Mouse (Mus musculus) forebrain, embryonic 11.5 days (tissue): ENCODE measurements around the gene Tanc2. TPM values are rescaled to one million over a fixed set of nuclear protein-coding genes. Genes with fewer than 3 reads are reported as not detected.

Experiments used
- ATAC-seq: fragments of 200-750 bp; cut with Nextera tagmentation; replicated peaks from 2 replicates; pipeline ENCODE4 v1.8.0; 2017; ENCODE audit warnings: moderate TSS enrichment; ENCODE audit not compliant: low FRiP score
- DNase-seq: peaks from one replicate; pipeline ENCODE4 v3.0.0-alpha.2; 2017; ENCODE audit warnings: low spot score
- H3K27ac ChIP-seq: fragments of 300-500 bp; sonication (generic); 2 replicates; pipeline ENCODE4 v1.5.1; 2014; ENCODE audit warnings: low read depth, low read length
- H3K27me3 ChIP-seq: fragments of 300-500 bp; sonication (generic); 2 replicates; pipeline ENCODE4 v1.6.1; 2014; ENCODE audit warnings: mild to moderate bottlenecking, low read length, mixed read lengths; ENCODE audit not compliant: control insufficient read depth, insufficient read depth
- H3K36me3 ChIP-seq: fragments of 300-500 bp; sonication (generic); 2 replicates; pipeline ENCODE4 v1.6.1; 2014; ENCODE audit warnings: mild to moderate bottlenecking, low read length, moderate library complexity, mixed read lengths; ENCODE audit not compliant: control insufficient read depth, insufficient read depth
- H3K4me1 ChIP-seq: fragments of 300-500 bp; sonication (generic); replicated peaks from 2 replicates; pipeline ENCODE4 v1.6.1; 2014; ENCODE audit warnings: low read length, mixed read lengths; ENCODE audit not compliant: control insufficient read depth, insufficient read depth
- H3K4me2 ChIP-seq: fragments of 300-500 bp; sonication (generic); 2 replicates; pipeline ENCODE4 v1.6.1; 2014; ENCODE audit warnings: low read depth, mild to moderate bottlenecking, low read length, moderate library complexity, mixed read lengths; ENCODE audit not compliant: severe bottlenecking
- H3K4me3 ChIP-seq: fragments of 300-500 bp; sonication (generic); 2 replicates; pipeline ENCODE4 v1.5.1; 2014; ENCODE audit warnings: low read depth, low read length
- H3K9ac ChIP-seq: fragments of 300-500 bp; sonication (generic); 2 replicates; pipeline ENCODE4 v1.6.1; 2014; ENCODE audit warnings: low read length
- H3K9me3 ChIP-seq: fragments of 300-500 bp; sonication (generic); 2 replicates; pipeline ENCODE4 v1.6.1; 2016; ENCODE audit warnings: low read length, mixed read lengths; ENCODE audit not compliant: control insufficient read depth
- WGBS: fragments of 180-500 bp; shearing (Covaris S2); extraction: QIAGEN DNeasy Blood & Tissue Kit; methylation state at CpG from one replicate; pipeline ENCODE4 v1.1.7; 2014; 5-methylcytosine and 5-hydroxymethylcytosine counted together
- polyA plus RNA-seq: library from polyadenylated mRNA; unstranded; fragments of >200 nt; fragmentation: Nextera tagmentation; extraction: Ambion mirVana; gene quantifications from 2 replicates; pipeline ENCODE4 v1.2.1, GENCODE M21; 2014

Tanc2 gene
- polyA plus RNA-seq, 1 experiment from 2014 or later: 13.9 TPM

- peak; percentile 13 for DNase-seq
- Histone ChIP-seq H3K4me3 (no peak overlapping the region), H3K9me3 (no peaks in the 10 kb centered on the region), H3K4me1 (no peaks in the 10 kb centered on the region), H3K4me2 (no peak overlapping the region), H3K36me3 (no peaks in the 10 kb centered on the region), H3K27ac (no peak overlapping the region), H3K9ac (no peak overlapping the region), H3K27me3 (no peaks in the 10 kb centered on the region)
- ATAC-seq: no peak
- WGBS: 89% methylated on average over 3 of the region's 3 CpGs
These were observed 341.6 kb downstream of the Tanc2 start for GRCm38 (mm10) chr11:105931380-105931779.

GRCm38 (mm10) chr11:105933746-105934145 is 344.0 kb downstream of the Tanc2 start:
- no peak for DNase-seq
- WGBS: 92% methylated on average over 8 of the region's 8 CpGs

GRCm38 (mm10) chr11:105934303-105934711 is 344.5 kb downstream of the Tanc2 start:
- Histone ChIP-seq H3K4me2 (no peak overlapping the region), H3K27ac (no peak overlapping the region), H3K4me1 (0 out of 2 replicates have a peak, but pooled peaks cover 1% of the 10 kb centered on the region), H3K27me3 (no peaks in the 10 kb centered on the region), H3K9ac (no peak overlapping the region), H3K9me3 (no peaks in the 10 kb centered on the region), H3K36me3 (no peaks in the 10 kb centered on the region), H3K4me3 (no peak overlapping the region)
- no peak for DNase-seq
- no peak for ATAC-seq
- 80% methylated on average over 5 of the region's 5 CpGs for WGBS

More at GRCm38 (mm10) chr11:105933746-105934145, 344.0 kb downstream of the Tanc2 start:
- H3K9me3 ChIP-seq: no peaks in the 10 kb centered on the region
- H3K4me2 ChIP-seq: no peak overlapping the region
- H3K4me3 ChIP-seq: no peak overlapping the region
- ATAC-seq: no peak
- 0 out of 2 replicates have a peak, but pooled peaks cover 1% of the 10 kb centered on the region for H3K4me1 ChIP-seq
- no peaks in the 10 kb centered on the region for H3K27me3 ChIP-seq
- H3K36me3 ChIP-seq: no peaks in the 10 kb centered on the region
- no peak overlapping the region for H3K9ac ChIP-seq
- H3K27ac ChIP-seq: no peak overlapping the region

GRCm38 (mm10) chr11:105934816-105935215 is 345.0 kb downstream of the Tanc2 start:
- no peak overlapping the region for H3K4me3 ChIP-seq
- H3K9me3 ChIP-seq: no peaks in the 10 kb centered on the region
- DNase-seq (peak; percentile 46), ATAC-seq (no peak)
- H3K9ac ChIP-seq: no peak overlapping the region
- 46% methylated on average over 6 of the region's 6 CpGs for WGBS
- no peaks in the 10 kb centered on the region for H3K27me3 ChIP-seq
- no peaks in the 10 kb centered on the region for H3K36me3 ChIP-seq
- no peak overlapping the region for H3K4me2 ChIP-seq
- 0 out of 2 replicates have a peak, but pooled peaks cover 1% of the 10 kb centered on the region for H3K4me1 ChIP-seq
- no peak overlapping the region for H3K27ac ChIP-seq

GRCm38 (mm10) chr11:105935496-105935895 is 345.7 kb downstream of the Tanc2 start:
- H3K9me3 ChIP-seq: no peaks in the 10 kb centered on the region
- DNase-seq: no peak
- H3K4me2 ChIP-seq: no peak overlapping the region
- H3K9ac ChIP-seq: no peak overlapping the region
- no peaks in the 10 kb centered on the region for H3K27me3 ChIP-seq
- H3K4me3 ChIP-seq: no peak overlapping the region
- no peaks in the 10 kb centered on the region for H3K36me3 ChIP-seq
- WGBS: 89% methylated on average over 8 of the region's 8 CpGs
- H3K4me1 ChIP-seq: 0 out of 2 replicates have a peak, but pooled peaks cover 1% of the 10 kb centered on the region
- ATAC-seq: no peak
- no peak overlapping the region for H3K27ac ChIP-seq

GRCm38 (mm10) chr11:105936200-105936599 is 346.4 kb downstream of the Tanc2 start:
- no peaks in the 10 kb centered on the region for H3K9me3 ChIP-seq
- H3K36me3 ChIP-seq: no peaks in the 10 kb centered on the region
- 0 out of 2 replicates have a peak, but pooled peaks cover 1% of the 10 kb centered on the region for H3K4me1 ChIP-seq
- H3K27me3 ChIP-seq: no peaks in the 10 kb centered on the region
- no peak overlapping the region for H3K27ac ChIP-seq
- WGBS: 90% methylated on average over 6 of the region's 6 CpGs
- DNase-seq: no peak
- H3K4me2 ChIP-seq: no peak overlapping the region
- no peak overlapping the region for H3K4me3 ChIP-seq
- no peak for ATAC-seq
- no peak overlapping the region for H3K9ac ChIP-seq

GRCm38 (mm10) chr11:105936974-105937373 is 347.2 kb downstream of the Tanc2 start:
- Histone ChIP-seq H3K4me1 (0 out of 2 replicates have a peak, but pooled peaks cover 1% of the 10 kb centered on the region), H3K36me3 (no peaks in the 10 kb centered on the region), H3K4me2 (no peak overlapping the region), H3K9ac (no peak overlapping the region), H3K9me3 (no peaks in the 10 kb centered on the region), H3K27ac (no peak overlapping the region), H3K4me3 (no peak overlapping the region), H3K27me3 (no peaks in the 10 kb centered on the region)
- WGBS: 94% methylated on average over 3 of the region's 3 CpGs
- no peak for ATAC-seq
- no peak for DNase-seq

- Histone ChIP-seq H3K4me2 (no peak overlapping the region), H3K9ac (no peak overlapping the region), H3K4me3 (no peak overlapping the region), H3K36me3 (no peaks in the 10 kb centered on the region), H3K27ac (no peak overlapping the region), H3K27me3 (no peaks in the 10 kb centered on the region), H3K4me1 (0 out of 2 replicates have a peak, but pooled peaks cover 1% of the 10 kb centered on the region), H3K9me3 (no peaks in the 10 kb centered on the region)
- ATAC-seq (no peak), DNase-seq (peak; percentile 51)
- WGBS: 59% methylated on average over 9 of the region's 9 CpGs
These were observed 349.0 kb downstream of the Tanc2 start for GRCm38 (mm10) chr11:105938771-105939170.

- no peak overlapping the region for H3K4me3 ChIP-seq
- DNase-seq (no peak), ATAC-seq (no peak)
- H3K4me2 ChIP-seq: no peak overlapping the region
- no peaks in the 10 kb centered on the region for H3K27me3 ChIP-seq
- no peaks in the 10 kb centered on the region for H3K9me3 ChIP-seq
- 67% methylated on average over 8 of the region's 8 CpGs for WGBS
- 0 out of 2 replicates have a peak, but pooled peaks cover 4% of the 10 kb centered on the region for H3K4me1 ChIP-seq
- H3K9ac ChIP-seq: no peak overlapping the region
- H3K27ac ChIP-seq: no peak overlapping the region
- no peaks in the 10 kb centered on the region for H3K36me3 ChIP-seq
These were observed 352.2 kb downstream of the Tanc2 start for GRCm38 (mm10) chr11:105941973-105942372.
